Mouse (Mus musculus) MEL-GATA-1-ER (cell line): ENCODE measurements around the gene Nr1i2.
A peak's percentile ranks its signal among the peaks of the same experiment; 100 is the strongest.
"Not testable (repeated sequence)": the region's sequence is repeated elsewhere in the genome, so short reads cannot be mapped to it uniquely, and the experiment has no call there.

Experiments used
- DNase-seq: peaks from one replicate; pipeline ENCODE4 v3.0.0-alpha.2; 2012; ENCODE audit warnings: low read depth; ENCODE audit errors: extremely low read depth

The Nr1i2 gene

GRCm38 (mm10) chr16:38294685-38295348, at the start of gene Nr1i2:
Nr1i2 (minus strand) TSS chr16:38294824.
- no peak for DNase-seq

- no peak for DNase-seq
Observed at GRCm38 (mm10) chr16:38341396-38342324, 47.0 kb upstream of the Nr1i2 start, which contains the start of gene Maats1. Maats1 (minus strand) TSS chr16:38342143.

GRCm38 (mm10) chr16:38338077-38338476, 43.5 kb upstream of the Nr1i2 start:
- not testable (repeated sequence) for DNase-seq

- no peak for DNase-seq
Observed at GRCm38 (mm10) chr16:38334431-38334830, 39.8 kb upstream of the Nr1i2 start.

- DNase-seq: no peak
Observed at GRCm38 (mm10) chr16:38329340-38329739, 34.7 kb upstream of the Nr1i2 start.

GRCm38 (mm10) chr16:38326778-38327397, 32.3 kb upstream of the Nr1i2 start:
- no peak for DNase-seq

- no peak for DNase-seq
Observed at GRCm38 (mm10) chr16:38324311-38324710, 29.7 kb upstream of the Nr1i2 start.

GRCm38 (mm10) chr16:38321452-38321935, 26.9 kb upstream of the Nr1i2 start:
- peak; percentile 65 for DNase-seq

GRCm38 (mm10) chr16:38319087-38319486, 24.5 kb upstream of the Nr1i2 start:
- no peak for DNase-seq

- DNase-seq: no peak
Observed at GRCm38 (mm10) chr16:38318492-38318891, 23.9 kb upstream of the Nr1i2 start.

- no peak for DNase-seq
Observed at GRCm38 (mm10) chr16:38308195-38308594, 13.6 kb upstream of the Nr1i2 start.

- DNase-seq: no peak
Observed at GRCm38 (mm10) chr16:38307651-38308050, 13.0 kb upstream of the Nr1i2 start.

GRCm38 (mm10) chr16:38307221-38307605, 12.6 kb upstream of the Nr1i2 start:
- no peak for DNase-seq

- no peak for DNase-seq
Observed at GRCm38 (mm10) chr16:38306571-38307220, 12.1 kb upstream of the Nr1i2 start.

GRCm38 (mm10) chr16:38304460-38305194, 10.0 kb upstream of the Nr1i2 start:
- DNase-seq: no peak

- no peak for DNase-seq
Observed at GRCm38 (mm10) chr16:38302367-38302766, 7.7 kb upstream of the Nr1i2 start.

- DNase-seq: no peak
Observed at GRCm38 (mm10) chr16:38298410-38298809, 3.8 kb upstream of the Nr1i2 start.

GRCm38 (mm10) chr16:38295349-38295930, 816 bp upstream of the Nr1i2 start:
- DNase-seq: no peak

GRCm38 (mm10) chr16:38290151-38290550, 4.5 kb downstream of the Nr1i2 start:
- no peak for DNase-seq

GRCm38 (mm10) chr16:38288851-38289250, 5.8 kb downstream of the Nr1i2 start:
- DNase-seq: no peak
